Mouse (Mus musculus): ENCODE data around the gene Armc3. TPM values are rescaled to one million over a fixed set of nuclear protein-coding genes. Genes with fewer than 3 reads are reported as not detected.

The Armc3 gene
- total and polyA plus RNA-seq, 2 experiments from 2014 or later, result 0.07 TPM; not detected in 1

DNA sequence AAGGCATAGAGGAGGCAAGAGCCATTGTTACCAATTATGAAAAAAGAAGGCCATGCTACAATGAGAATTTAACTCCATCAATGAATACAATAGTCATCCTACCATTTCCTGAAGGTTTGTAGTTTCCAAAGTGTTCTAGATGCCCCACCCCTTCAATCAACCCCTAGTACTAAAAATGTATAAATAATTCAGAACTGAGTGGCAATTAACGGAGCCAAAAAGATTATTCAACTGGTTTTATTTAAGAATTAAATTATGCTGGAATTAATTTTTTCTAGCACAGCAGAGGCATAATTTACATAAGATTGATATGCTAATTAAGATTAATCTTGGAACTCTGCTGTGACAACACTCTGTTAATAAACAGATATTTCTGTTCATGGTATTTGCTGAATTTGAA is 34.9 kb upstream of the Armc3 start:
- Histone ChIP-seq H3K4me1 (ENCODE audit: control insufficient read depth, insufficient read depth) (no peaks in the 10 kb centered on the region), H3K9ac (replicated peaks; ENCODE audit: low read depth, low read length) (no peak overlapping the region), H3K36me3 (replicated peaks; ENCODE audit: control insufficient read depth, insufficient read depth, low read length) (no peaks in the 10 kb centered on the region), H3K4me2 (ENCODE audit: low read depth, low read length) (no peak overlapping the region), H3K27me3 (ENCODE audit: control insufficient read depth, insufficient read depth, low read length) (no peaks in the 10 kb centered on the region), H3K4me3 (ENCODE audit: low read depth, low read length) (no peak overlapping the region), H3K27ac (ENCODE audit: low read depth) (no peak overlapping the region), H3K9me3 (replicated peaks; ENCODE audit: control insufficient read depth, low read length) (no peaks in the 10 kb centered on the region)
- DNase-seq (ENCODE audit: low spot score) (no peak), ATAC-seq (ENCODE audit: insufficient read depth, low read depth) (no peak)
- 94% methylated on average over 1 of the region's 1 CpGs for WGBS
- no peak for TF ChIP-seq CTCF (IDR thresholded peaks at IDR 0.05; ENCODE audit: low read depth)
- TF ChIP-seq EP300 (IDR thresholded peaks at IDR 0.05; ENCODE audit: low read depth), result no peak

DNA sequence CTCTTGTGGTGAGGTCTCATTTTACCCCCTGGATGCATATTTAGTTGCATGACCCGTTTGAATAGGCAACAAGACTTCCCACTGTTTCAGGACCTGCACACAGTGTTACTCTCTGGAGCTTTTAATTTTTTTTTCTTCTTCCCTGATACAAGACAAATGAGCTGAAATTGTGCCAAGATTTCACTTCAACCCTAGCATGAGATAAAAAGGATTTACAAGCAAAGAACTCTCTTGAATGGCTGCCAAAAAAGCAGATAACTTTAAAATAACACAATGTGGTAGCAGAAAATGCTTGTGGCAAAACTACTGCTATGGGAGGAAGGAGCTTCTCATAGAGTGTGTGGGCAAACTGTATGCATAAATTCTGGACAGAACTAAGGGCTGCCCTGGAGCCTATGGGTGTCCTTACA is 22.3 kb upstream of the Armc3 start:
- Histone ChIP-seq H3K4me1 (ENCODE audit: control insufficient read depth, insufficient read depth) (peaks cover 11% of the 10 kb centered on the region), H3K36me3 (replicated peaks; ENCODE audit: control insufficient read depth, insufficient read depth, low read length) (no peaks in the 10 kb centered on the region), H3K4me3 (ENCODE audit: low read depth, low read length) (no peak overlapping the region), H3K9me3 (replicated peaks; ENCODE audit: control insufficient read depth, low read length) (no peaks in the 10 kb centered on the region), H3K4me2 (ENCODE audit: low read depth, low read length) (no peak overlapping the region), H3K27me3 (ENCODE audit: control insufficient read depth, insufficient read depth, low read length) (no peaks in the 10 kb centered on the region), H3K27ac (ENCODE audit: low read depth) (no peak overlapping the region), H3K9ac (replicated peaks; ENCODE audit: low read depth, low read length) (no peak overlapping the region)
- no peak for TF ChIP-seq CTCF (IDR thresholded peaks at IDR 0.05; ENCODE audit: low read depth)
- no peak for TF ChIP-seq EP300 (IDR thresholded peaks at IDR 0.05; ENCODE audit: low read depth)
- DNase-seq (ENCODE audit: low spot score) (peak; percentile 86), ATAC-seq (ENCODE audit: insufficient read depth, low read depth) (0 out of 2 replicates have a peak, but pooled peaks have one; percentile 39)
- WGBS, result 7% methylated on average over 1 of the region's 1 CpGs

DNA sequence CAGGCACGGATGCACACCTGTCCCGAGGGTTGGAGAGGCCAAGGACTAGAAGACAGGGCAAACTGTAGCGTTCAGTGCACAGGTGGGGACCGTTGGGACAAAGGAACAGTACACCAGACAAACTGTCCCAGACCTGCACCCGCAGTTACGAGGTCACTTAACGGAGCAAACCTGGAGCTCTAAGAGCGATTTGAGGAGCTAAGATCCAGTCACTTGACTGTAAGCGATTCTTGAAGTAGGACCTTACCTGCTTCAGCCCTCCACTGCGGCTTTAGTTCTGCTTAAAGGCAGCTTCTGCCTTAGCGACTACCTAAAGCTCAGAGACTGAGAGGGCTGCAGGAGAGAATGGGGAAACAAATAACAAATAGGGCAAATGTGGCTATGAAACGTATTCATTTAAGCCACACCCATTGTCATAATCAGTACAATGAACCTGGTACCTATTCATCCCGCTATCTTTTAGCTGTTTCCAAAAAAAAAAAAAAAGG is 308 bp downstream of the Armc3 start:
- WGBS, result 35% methylated on average over 13 of the region's 13 CpGs
- TF ChIP-seq CTCF (IDR thresholded peaks at IDR 0.05; ENCODE audit: low read depth) (no peak), EP300 (IDR thresholded peaks at IDR 0.05; ENCODE audit: low read depth) (no peak)
- H3K9me3 ChIP-seq (replicated peaks; ENCODE audit: control insufficient read depth, low read length), result no peaks in the 10 kb centered on the region

DNA sequence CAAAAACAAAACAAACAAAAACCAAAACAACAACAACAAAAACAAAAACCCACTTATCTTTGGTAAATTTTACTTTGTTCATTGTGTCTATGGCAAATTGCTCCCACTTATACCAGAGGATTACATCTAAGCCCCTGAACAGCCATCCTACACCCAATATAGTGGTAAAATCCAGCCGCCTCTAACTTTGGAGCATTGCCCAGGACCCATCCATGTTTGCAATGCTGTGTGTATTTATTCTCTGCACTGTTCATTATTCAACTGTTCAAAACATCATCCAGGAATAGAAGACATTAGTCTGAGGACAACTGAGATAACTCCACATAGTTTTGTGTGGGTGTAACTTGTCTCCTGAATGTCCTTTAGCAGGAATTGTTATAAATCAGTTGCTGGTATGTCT is 1.0 kb downstream of the Armc3 start:
- Histone ChIP-seq H3K4me3 (ENCODE audit: low read depth, low read length) (no peak overlapping the region), H3K27ac (ENCODE audit: low read depth) (no peak overlapping the region), H3K9me3 (replicated peaks; ENCODE audit: control insufficient read depth, low read length) (no peaks in the 10 kb centered on the region), H3K9ac (replicated peaks; ENCODE audit: low read depth, low read length) (no peak overlapping the region), H3K27me3 (ENCODE audit: control insufficient read depth, insufficient read depth, low read length) (no peaks in the 10 kb centered on the region), H3K4me1 (ENCODE audit: control insufficient read depth, insufficient read depth) (peaks cover 4% of the 10 kb centered on the region; the same call in 1 of the 2 replicates), H3K36me3 (replicated peaks; ENCODE audit: control insufficient read depth, insufficient read depth, low read length) (no peaks in the 10 kb centered on the region), H3K4me2 (ENCODE audit: low read depth, low read length) (no peak overlapping the region)
- no peak for ATAC-seq (ENCODE audit: insufficient read depth, low read depth)
- 30% methylated on average over 1 of the region's 1 CpGs for WGBS
- no peak for TF ChIP-seq CTCF (IDR thresholded peaks at IDR 0.05; ENCODE audit: low read depth)
- TF ChIP-seq EP300 (IDR thresholded peaks at IDR 0.05; ENCODE audit: low read depth), result no peak
- no peak for DNase-seq (ENCODE audit: low spot score)

More for the DNA sequence above, 308 bp downstream of the Armc3 start:
- no peak overlapping the region for H3K27ac ChIP-seq (ENCODE audit: low read depth)
- ATAC-seq (ENCODE audit: insufficient read depth, low read depth) (no peak), DNase-seq (ENCODE audit: low spot score) (no peak)
- peak overlapping the region; percentile 67 for H3K4me2 ChIP-seq (ENCODE audit: low read depth, low read length)
- no peaks in the 10 kb centered on the region for H3K27me3 ChIP-seq (ENCODE audit: control insufficient read depth, insufficient read depth, low read length)
- H3K36me3 ChIP-seq (replicated peaks; ENCODE audit: control insufficient read depth, insufficient read depth, low read length), result no peaks in the 10 kb centered on the region
- H3K4me1 ChIP-seq (ENCODE audit: control insufficient read depth, insufficient read depth), result peaks cover 4% of the 10 kb centered on the region; the same call in 1 of the 2 replicates
- no peak overlapping the region for H3K9ac ChIP-seq (replicated peaks; ENCODE audit: low read depth, low read length)
- peak overlapping the region; percentile 52 for H3K4me3 ChIP-seq (ENCODE audit: low read depth, low read length)

DNA sequence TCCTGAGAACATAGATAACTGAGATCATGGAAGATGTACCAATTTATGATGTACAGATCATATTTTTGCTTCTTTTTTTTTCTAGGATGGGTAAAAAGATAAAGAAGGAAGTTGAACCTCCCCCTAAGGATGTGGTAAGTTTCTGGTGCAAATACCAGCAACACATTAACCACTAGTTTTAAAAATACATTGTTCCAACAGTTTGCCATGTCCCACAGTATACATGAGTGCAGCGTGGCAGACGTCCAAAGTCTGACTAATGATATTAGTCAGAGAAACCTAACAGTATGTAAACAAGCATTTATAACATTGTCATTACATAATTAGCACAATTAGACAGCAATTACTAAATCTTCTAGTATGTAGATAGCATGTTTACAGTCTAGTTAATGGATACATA is 2.6 kb downstream of the Armc3 start:
- no peak overlapping the region for H3K9ac ChIP-seq (replicated peaks; ENCODE audit: low read depth, low read length)
- no peak overlapping the region for H3K4me2 ChIP-seq (ENCODE audit: low read depth, low read length)
- no peak overlapping the region for H3K27ac ChIP-seq (ENCODE audit: low read depth)
- TF ChIP-seq EP300 (IDR thresholded peaks at IDR 0.05; ENCODE audit: low read depth) (no peak), CTCF (IDR thresholded peaks at IDR 0.05; ENCODE audit: low read depth) (no peak)
- DNase-seq (ENCODE audit: low spot score) (no peak), ATAC-seq (ENCODE audit: insufficient read depth, low read depth) (no peak)
- H3K4me1 ChIP-seq (ENCODE audit: control insufficient read depth, insufficient read depth), result peaks cover 4% of the 10 kb centered on the region; the same call in 1 of the 2 replicates
- H3K36me3 ChIP-seq (replicated peaks; ENCODE audit: control insufficient read depth, insufficient read depth, low read length), result no peaks in the 10 kb centered on the region
- 56% methylated on average over 2 of the region's 2 CpGs for WGBS
- H3K27me3 ChIP-seq (ENCODE audit: control insufficient read depth, insufficient read depth, low read length), result no peaks in the 10 kb centered on the region
- H3K9me3 ChIP-seq (replicated peaks; ENCODE audit: control insufficient read depth, low read length), result no peaks in the 10 kb centered on the region
- no peak overlapping the region for H3K4me3 ChIP-seq (ENCODE audit: low read depth, low read length)

DNA sequence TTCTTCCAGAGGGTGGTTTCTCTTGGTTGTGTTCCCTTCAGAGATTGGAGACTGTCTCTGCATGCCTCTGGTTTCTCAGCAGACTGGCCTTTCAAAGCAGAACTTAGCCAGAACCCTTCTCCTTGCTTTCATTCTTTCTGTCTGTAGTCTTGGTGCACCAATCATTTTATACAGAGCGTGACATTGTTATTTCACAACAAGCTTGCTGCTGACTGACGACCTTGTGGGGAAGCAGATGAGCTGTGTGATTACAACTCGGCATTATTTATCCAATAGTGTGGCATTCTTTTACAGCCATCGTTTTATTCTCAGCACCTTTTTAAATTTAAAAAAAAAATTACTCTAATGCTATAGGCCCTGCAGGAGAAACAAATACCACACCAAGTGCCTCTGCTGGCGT is 35.2 kb downstream of the Armc3 start:
- ATAC-seq (ENCODE audit: insufficient read depth, low read depth) (no peak), DNase-seq (ENCODE audit: low spot score) (no peak)
- Histone ChIP-seq H3K4me2 (ENCODE audit: low read depth, low read length) (no peak overlapping the region), H3K4me1 (ENCODE audit: control insufficient read depth, insufficient read depth) (no peaks in the 10 kb centered on the region), H3K27ac (ENCODE audit: low read depth) (no peak overlapping the region), H3K9me3 (replicated peaks; ENCODE audit: control insufficient read depth, low read length) (peaks cover 3% of the 10 kb centered on the region; the same call in 1 of the 2 replicates), H3K9ac (replicated peaks; ENCODE audit: low read depth, low read length) (no peak overlapping the region), H3K36me3 (replicated peaks; ENCODE audit: control insufficient read depth, insufficient read depth, low read length) (no peaks in the 10 kb centered on the region), H3K4me3 (ENCODE audit: low read depth, low read length) (no peak overlapping the region), H3K27me3 (ENCODE audit: control insufficient read depth, insufficient read depth, low read length) (no peaks in the 10 kb centered on the region)
- TF ChIP-seq EP300 (IDR thresholded peaks at IDR 0.05; ENCODE audit: low read depth), result no peak
- TF ChIP-seq CTCF (IDR thresholded peaks at IDR 0.05; ENCODE audit: low read depth), result no peak
- WGBS, result 74% methylated on average over 5 of the region's 5 CpGs
